Mouse (Mus musculus) CH12.LX (cell line): Measurements from ENCODE around the gene Aip. TPM values are rescaled to one million over a fixed set of nuclear protein-coding genes. Genes with fewer than 3 reads are reported as not detected.
A peak's percentile ranks its signal among the peaks of the same experiment; 100 is the strongest.

Source experiments
- DNase-seq: peaks from one replicate; pipeline ENCODE4 v3.0.0-alpha.2; 2013; ENCODE audit errors: extremely low read depth
- H3K27ac ChIP-seq: 2 replicates; pipeline ENCODE4 v1.5.1; 2012; ENCODE audit warnings: low read depth, mild to moderate bottlenecking, control low read depth, moderate library complexity; ENCODE audit not compliant: insufficient read depth
- H3K27me3 ChIP-seq: replicated peaks from 2 replicates; pipeline ENCODE3; 2012; ENCODE audit warnings: inconsistent platforms
- H3K36me3 ChIP-seq, 2 experiments: replicated peaks in 1 of 2; 2 replicates each; pipeline versions ENCODE3 to v1.6.1; 2012; ENCODE audit warnings: inconsistent platforms in 1 of 2, low read length in 1 of 2, mild to moderate bottlenecking in 1 of 2, mixed read lengths in 1 of 2, moderate library complexity in 1 of 2; ENCODE audit not compliant: control insufficient read depth in 1 of 2, insufficient read depth in 1 of 2
- H3K4me1 ChIP-seq, 2 experiments: 2 replicates each; pipeline ENCODE4 v1.6.1; 2012; ENCODE audit warnings: inconsistent platforms in 1 of 2, moderate library complexity in 1 of 2; ENCODE audit not compliant: insufficient read depth in 2 of 2, control insufficient read depth in 1 of 2
- H3K4me2 ChIP-seq: 2 replicates; pipeline ENCODE4 v1.6.1; 2012; ENCODE audit warnings: low read depth, mild to moderate bottlenecking, control low read depth; ENCODE audit not compliant: poor library complexity, insufficient read depth, severe bottlenecking
- H3K4me3 ChIP-seq, 3 experiments: fragments of 150-350 bp in 1 of 3; sonication (generic) in 1 of 3; replicated peaks in 1 of 3; 2 replicates each; pipeline versions ENCODE3 to v1.5.1; 2011 to 2012; ENCODE audit warnings: low read depth in 2 of 3, low read length in 2 of 3, mild to moderate bottlenecking in 2 of 3, moderate library complexity in 2 of 3, control low read depth in 1 of 3, improper control_type of control experiment in 1 of 3, inconsistent platforms in 1 of 3, mixed read lengths in 1 of 3; ENCODE audit not compliant: poor library complexity in 1 of 3
- H3K79me2 ChIP-seq: replicated peaks from 2 replicates; pipeline ENCODE4 v1.6.1; 2012; ENCODE audit warnings: mild to moderate bottlenecking, moderate library complexity; ENCODE audit not compliant: control insufficient read depth, poor library complexity, insufficient read depth, severe bottlenecking; ENCODE audit errors: extremely low read depth
- H3K9ac ChIP-seq: 2 replicates; pipeline ENCODE4 v1.6.1; 2012; ENCODE audit warnings: low read depth, mild to moderate bottlenecking, control low read depth, moderate library complexity; ENCODE audit not compliant: insufficient read depth
- H3K9me3 ChIP-seq: replicated peaks from 2 replicates; pipeline ENCODE3; 2012; ENCODE audit warnings: low read length, inconsistent platforms, mixed read lengths
- BHLHE40 ChIP-seq: IDR thresholded peaks from 2 replicates; pipeline ENCODE4 v1.6.1; 2011; ENCODE audit warnings: mild to moderate bottlenecking, low read depth, low read length, improper control_type of control experiment
- CHD1 ChIP-seq: IDR thresholded peaks from 2 replicates; pipeline ENCODE4 v1.6.1; 2012; ENCODE audit warnings: low read depth, low read length, improper control_type of control experiment, inconsistent platforms
- CHD2 ChIP-seq: IDR thresholded peaks from 2 replicates; pipeline ENCODE4 v1.6.1; 2011; ENCODE audit warnings: low read length, improper control_type of control experiment
- ELF1 ChIP-seq: IDR thresholded peaks from 2 replicates; pipeline ENCODE4 v1.6.1; 2014; ENCODE audit warnings: low read depth, mild to moderate bottlenecking, inconsistent platforms, low read length, improper control_type of control experiment
- EP300 ChIP-seq: IDR thresholded peaks from 2 replicates; pipeline ENCODE4 v1.6.1; 2011; ENCODE audit warnings: low read length, improper control_type of control experiment
- HCFC1 ChIP-seq: IDR thresholded peaks from 2 replicates; pipeline ENCODE4 v1.6.1; 2012; ENCODE audit warnings: low read depth, mild to moderate bottlenecking, inconsistent platforms, low read length, improper control_type of control experiment
- JUN ChIP-seq: IDR thresholded peaks from 2 replicates; pipeline ENCODE4 v1.6.1; 2011; ENCODE audit warnings: low read depth, mild to moderate bottlenecking, low read length, improper control_type of control experiment, moderate library complexity; ENCODE audit not compliant: insufficient read depth
- KAT2A ChIP-seq: IDR thresholded peaks from 2 replicates; pipeline ENCODE4 v1.6.1; 2012; ENCODE audit warnings: low read length, improper control_type of control experiment, inconsistent platforms; ENCODE audit not compliant: insufficient replicate concordance
- MAZ ChIP-seq: IDR thresholded peaks from 2 replicates; pipeline ENCODE4 v1.6.1; 2012; ENCODE audit warnings: low read depth, mild to moderate bottlenecking, inconsistent platforms, low read length, improper control_type of control experiment, moderate library complexity
- MXI1 ChIP-seq: IDR thresholded peaks from 2 replicates; pipeline ENCODE4 v1.6.1; 2011; ENCODE audit warnings: mild to moderate bottlenecking, low read depth, low read length, improper control_type of control experiment
- NELFE ChIP-seq: IDR thresholded peaks from 2 replicates; pipeline ENCODE4 v1.6.1; 2011; ENCODE audit warnings: low read depth, low read length, improper control_type of control experiment
- PAX5 ChIP-seq: IDR thresholded peaks from 2 replicates; pipeline ENCODE4 v1.6.1; 2012; ENCODE audit warnings: low read length, inconsistent platforms, mixed read lengths
- POLR2A ChIP-seq: IDR thresholded peaks from 2 replicates; pipeline ENCODE4 v1.6.1; 2011; ENCODE audit warnings: low read depth, mild to moderate bottlenecking, improper control_type of control experiment, low read length
- POLR2AphosphoS2 ChIP-seq: IDR thresholded peaks from 2 replicates; pipeline ENCODE4 v1.6.1; 2011; ENCODE audit warnings: low read depth, low read length, improper control_type of control experiment
- RCOR1 ChIP-seq: conservative IDR thresholded peaks from 2 replicates; pipeline ENCODE4 v1.6.1; 2012; ENCODE audit warnings: low read depth, mild to moderate bottlenecking, inconsistent platforms, low read length, improper control_type of control experiment
- SIN3A ChIP-seq: IDR thresholded peaks from 2 replicates; pipeline ENCODE4 v1.6.1; 2012; ENCODE audit warnings: low read length, improper control_type of control experiment, inconsistent platforms
- TBP ChIP-seq: conservative IDR thresholded peaks from 2 replicates; pipeline ENCODE4 v1.6.1; 2011; ENCODE audit warnings: low read depth, low read length, improper control_type of control experiment
- USF2 ChIP-seq: conservative IDR thresholded peaks from 2 replicates; pipeline ENCODE4 v1.6.1; 2011; ENCODE audit warnings: low read depth, low read length, improper control_type of control experiment
- ZMIZ1 ChIP-seq: IDR thresholded peaks from 2 replicates; pipeline ENCODE4 v1.6.1; 2012; ENCODE audit warnings: low read depth, mild to moderate bottlenecking, inconsistent platforms, low read length, improper control_type of control experiment
- dilution Hi-C: fragments of 300-500 bp; cut with MboI; formaldehyde crosslinking; loops from 2 replicates; pipeline ENCODE4 v1.14.3; 2020; ENCODE audit warnings: low sequenced_read_pairs; ENCODE audit not compliant: extremely low pct_unique_long_range_greater_than_20kb, extremely low pct_ligation_motif_present
- in situ Hi-C: fragments of 300-500 bp; cut with MboI; formaldehyde crosslinking; loops from 3 replicates; pipeline ENCODE4 v1.14.3; 2019; ENCODE audit warnings: low sequenced_read_pairs, low pct_ligation_motif_present, low pct_unique_long_range_greater_than_20kb, mixed read lengths
- polyA plus RNA-seq: library from polyadenylated mRNA; unstranded; fragments of >175 nt; gene quantifications from 2 replicates; pipeline ENCODE4 v1.2.1, GENCODE M21; 2012; ENCODE audit warnings: low read depth; ENCODE audit not compliant: insufficient read length
- total RNA-seq, 2 experiments: library from RNA; depleted of rRNA; stranded (reverse); fragments of 300-350 nt in 1 of 2; fragments of >200 nt in 1 of 2; gene quantifications; 2 replicates each; pipeline ENCODE4 v1.2.3; 2012 to 2014

Aip gene
- total and polyA plus RNA-seq, 3 experiments = 11.7 to 64.8 (median 39.7) TPM

- H3K79me2 ChIP-seq = peaks cover 18% of the 10 kb centered on the region
- peak overlapping the region; percentile 84 for H3K27ac ChIP-seq
- TF ChIP-seq MXI1 (0 out of 2 replicates have a peak, but pooled peaks have one; percentile 39), TBP (no peak), MAZ (0 out of 2 replicates have a peak, but pooled peaks have one; percentile 16), CHD1 (0 out of 2 replicates have a peak, but pooled peaks have one; percentile 26), POLR2A (no peak), SIN3A (peak; percentile 50; the same call in 1 of the 2 replicates), EP300 (no peak), KAT2A (no peak)
- TF ChIP-seq, all 38 proteins: peak for 4
- Histone ChIP-seq H3K36me3 (peaks cover 30 to 47% of the 10 kb centered on the region in 2 experiments), H3K27me3 (no peaks in the 10 kb centered on the region), H3K9ac (peak overlapping the region; percentile 96), H3K4me3 (peak overlapping the region; percentile 52 to 92 (median 77)), H3K4me1 (peaks cover 37 to 70% of the 10 kb centered on the region in 2 experiments), H3K9me3 (peaks cover 5% of the 10 kb centered on the region), H3K4me2 (peak overlapping the region; percentile 93)
- in situ Hi-C loops (no loop called here), dilution Hi-C loops (no loop called here)
- DNase-seq = no peak
Measured at GRCm38 (mm10) chr19:4149764-4150461, 24.3 kb upstream of the Aip start.

DNA sequence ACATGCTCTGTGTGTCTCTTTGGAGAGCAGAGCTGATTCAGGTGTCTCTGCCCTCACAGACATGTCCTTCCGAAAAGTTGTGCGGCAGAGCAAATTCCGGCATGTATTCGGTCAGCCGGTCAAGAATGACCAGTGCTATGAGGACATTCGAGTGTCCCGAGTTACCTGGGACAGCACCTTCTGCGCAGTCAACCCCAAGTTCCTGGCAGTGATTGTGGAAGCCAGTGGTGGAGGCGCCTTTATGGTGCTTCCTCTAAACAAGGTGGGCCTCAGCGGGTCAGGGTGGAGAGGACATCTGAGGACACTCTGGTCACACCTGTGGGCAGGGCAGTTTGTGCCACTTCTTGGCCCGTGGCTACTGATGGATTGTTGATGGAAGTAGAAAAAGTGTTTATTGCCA, 23.6 kb upstream of the Aip start:
- H3K9me3 ChIP-seq = peaks cover 5% of the 10 kb centered on the region
- dilution Hi-C loops (no loop called here), in situ Hi-C loops (no loop called here)
- peak overlapping the region; percentile 84 for H3K27ac ChIP-seq
- H3K9ac ChIP-seq = peak overlapping the region; percentile 96
- peak overlapping the region; percentile 52 to 92 (median 77) for H3K4me3 ChIP-seq
- H3K36me3 ChIP-seq = peaks cover 30 to 47% of the 10 kb centered on the region in 2 experiments
- peaks cover 43 to 75% of the 10 kb centered on the region in 2 experiments for H3K4me1 ChIP-seq
- peaks cover 15% of the 10 kb centered on the region for H3K79me2 ChIP-seq
- no peaks in the 10 kb centered on the region for H3K27me3 ChIP-seq
- no peak for DNase-seq
- TF ChIP-seq CHD1 (no peak), ZMIZ1 (no peak), BHLHE40 (no peak), ELF1 (0 out of 2 replicates have a peak, but pooled peaks have one; percentile 7), RCOR1 (no peak), POLR2A (no peak), NELFE (no peak), SIN3A (peak; percentile 33; the same call in 1 of the 2 replicates), POLR2AphosphoS2 (0 out of 2 replicates have a peak, but pooled peaks have one; percentile 20), CHD2 (no peak), HCFC1 (no peak), MXI1 (peak; percentile 44; the same call in 1 of the 2 replicates), USF2 (no peak), JUN (no peak), PAX5 (no peak)
- H3K4me2 ChIP-seq = peak overlapping the region; percentile 93
